ENCODE assay signal across 24 mouse cellular contexts in genomic region chr14:103485671-103486070, GRCm38 (mm10). TPM values are rescaled to one million over a fixed set of nuclear protein-coding genes. Genes with fewer than 3 reads are reported as not detected.
DNase-seq lines count a peak whose midpoint lies in the region; ATAC-seq and TF ChIP-seq lines count a peak whose summit lies in the region.
"Had no signal": no experiment of that assay in that cellular context is flagged by ENCODE, and none has a peak within 500 bp of the region (broad histone marks: within the 10 kb centered on the region; RNA-seq: fewer than 3 reads in every experiment).

No protein-coding gene starts in this region.

- DNase-seq in heart, adult 11 months: peak; percentile 61
- no peak for DNase-seq in heart, adult 2 months
- DNase-seq in layer of hippocampus, adult 18-20 months (ENCODE audit: low spot score in 2 of 2): peak; percentile 28 to 63
- no peak for DNase-seq in layer of hippocampus, postnatal 10 days (ENCODE audit: low spot score in 2 of 2)
- no peak for DNase-seq in layer of hippocampus, adult 2 months (ENCODE audit: low spot score in 2 of 2)
- no peak for DNase-seq in layer of hippocampus, adult 9-11 months
- DNase-seq in thymus, postnatal 4 days: no peak
- DNase-seq: adrenal gland, adult 2 months; adrenal gland, adult 8-10 months; adrenal gland, postnatal 10 days; adrenal gland, postnatal 14 days; adrenal gland, postnatal 25 days; adrenal gland, postnatal 36 days; B cell, adult 2 months; cerebellum, adult 11 months; cerebellum, adult 11-12 months had no signal

- H3K79me2 ChIP-seq in heart, adult 2 months (replicated peaks; ENCODE audit: control insufficient read depth, insufficient read depth, low read length): no peaks in the 10 kb centered on the region

- ATAC-seq in granulocyte monocyte progenitor cell, adult 5-6 weeks (replicated peaks; ENCODE audit: poor library complexity, severe bottlenecking): peak; percentile 22; the same call in 1 of the 2 replicates
- ATAC-seq: activated CD4-positive, CD25-positive, alpha-beta regulatory T cell, adult 4 months; CD4-positive, CD25-positive, alpha-beta regulatory T cell, adult 4 months; Patski had no signal

- no peak for TF ChIP-seq EP300 in heart, adult 2 months (IDR thresholded peaks at IDR 0.05; ENCODE audit: insufficient read depth, low read depth, low read length)

- TF ChIP-seq CTCF in heart, adult 2 months (IDR thresholded peaks at IDR 0.05): no peak
- no peak for TF ChIP-seq CTCF in layer of hippocampus, adult 2 months (conservative IDR thresholded peaks at IDR 0.05)

- no peaks in the 10 kb centered on the region for H3K27me3 ChIP-seq in heart, adult 2 months (ENCODE audit: control insufficient read depth, insufficient read depth, low read length)
- H3K27me3 ChIP-seq: CH12.LX, Patski had no signal

- H3K27ac ChIP-seq in heart, adult 2 months: no peak overlapping the region
- peak overlapping the region; percentile 53; the same call in 1 of the 2 replicates for H3K27ac ChIP-seq in layer of hippocampus, adult 2 months

- no peak for TF ChIP-seq POLR2A in heart, adult 2 months (IDR thresholded peaks at IDR 0.05; ENCODE audit: insufficient read depth, low read depth, low read length)

- no peaks in the 10 kb centered on the region for H3K36me3 ChIP-seq in heart, adult 2 months (ENCODE audit: control insufficient read depth, insufficient read depth, low read length)
- H3K36me3 ChIP-seq: G1E had no signal

- no peak overlapping the region for H3K9ac ChIP-seq in heart, adult 2 months (ENCODE audit: low read depth, low read length)

- H3K4me1 ChIP-seq in heart, adult 2 months (ENCODE audit: control insufficient read depth, insufficient read depth, low read length): no peaks in the 10 kb centered on the region; the same call in 1 of the 2 replicates

- H3K4me3 ChIP-seq in heart, adult 2 months: no peak overlapping the region
- no peak overlapping the region for H3K4me3 ChIP-seq in layer of hippocampus, adult 2 months

- intact Hi-C loops in heart, adult 2 months (cut with DNase I): no loop called here

- WGBS in heart, adult 2 months: 80% methylated on average over 8 of the region's 8 CpGs

RNA-seq across cellular contexts. Expression of gene Scel, which starts 27.5 kb away (rescaled TPM):
- total RNA-seq in heart, adult 2 months (2021): under 1 TPM; 0.11 to 0.42 TPM
- polyA plus RNA-seq in heart, adult 2 months (2012; rRNA removed): 0.12 and 0.21 TPM in 2 replicates
- 1 to 10 TPM in 1 of 2 experiments, under 1 TPM in 1; 0.99 to 1.2 TPM for total RNA-seq in layer of hippocampus, adult 18-20 months (2021)
- total RNA-seq in layer of hippocampus, postnatal 10 days (2021): under 1 TPM; 0.67 to 0.80 TPM
- 1 to 10 TPM in 1 of 2 experiments, under 1 TPM in 1; 0.87 to 1.1 TPM for total RNA-seq in layer of hippocampus, adult 2 months (2021)
- total RNA-seq in granulocyte monocyte progenitor cell, adult 5-6 weeks (2014; fragmentation: Nextera tagmentation): 0.38 TPM in 1 of 2 replicates, not detected in the other
- total RNA-seq in granulocyte monocyte progenitor cell, adult 5-6 weeks (2017): 0.09 TPM in 1 of 2 replicates, not detected in the other
- total RNA-seq: adrenal gland, postnatal 10 days; adrenal gland, postnatal 14 days; G1E; MEL had no signal
- polyA plus RNA-seq: activated CD4-positive, CD25-positive, alpha-beta regulatory T cell, adult 4 months; C2C12; G1E had no signal

Comparison
In these comparisons a context has a peak if more than half of its experiments do, and no peak if none do; other contexts are left out.
1. DNase-seq: peak in heart, adult 11 months (single experiment) and layer of hippocampus, adult 18-20 months (2 of 2); none in heart, adult 2 months (0 of 2), layer of hippocampus, postnatal 10 days (0 of 2), layer of hippocampus, adult 2 months (0 of 2), layer of hippocampus, adult 9-11 months (single experiment) and thymus, postnatal 4 days (single experiment).